Mouse (Mus musculus): ENCODE measurements around the gene Skor1.

DNA sequence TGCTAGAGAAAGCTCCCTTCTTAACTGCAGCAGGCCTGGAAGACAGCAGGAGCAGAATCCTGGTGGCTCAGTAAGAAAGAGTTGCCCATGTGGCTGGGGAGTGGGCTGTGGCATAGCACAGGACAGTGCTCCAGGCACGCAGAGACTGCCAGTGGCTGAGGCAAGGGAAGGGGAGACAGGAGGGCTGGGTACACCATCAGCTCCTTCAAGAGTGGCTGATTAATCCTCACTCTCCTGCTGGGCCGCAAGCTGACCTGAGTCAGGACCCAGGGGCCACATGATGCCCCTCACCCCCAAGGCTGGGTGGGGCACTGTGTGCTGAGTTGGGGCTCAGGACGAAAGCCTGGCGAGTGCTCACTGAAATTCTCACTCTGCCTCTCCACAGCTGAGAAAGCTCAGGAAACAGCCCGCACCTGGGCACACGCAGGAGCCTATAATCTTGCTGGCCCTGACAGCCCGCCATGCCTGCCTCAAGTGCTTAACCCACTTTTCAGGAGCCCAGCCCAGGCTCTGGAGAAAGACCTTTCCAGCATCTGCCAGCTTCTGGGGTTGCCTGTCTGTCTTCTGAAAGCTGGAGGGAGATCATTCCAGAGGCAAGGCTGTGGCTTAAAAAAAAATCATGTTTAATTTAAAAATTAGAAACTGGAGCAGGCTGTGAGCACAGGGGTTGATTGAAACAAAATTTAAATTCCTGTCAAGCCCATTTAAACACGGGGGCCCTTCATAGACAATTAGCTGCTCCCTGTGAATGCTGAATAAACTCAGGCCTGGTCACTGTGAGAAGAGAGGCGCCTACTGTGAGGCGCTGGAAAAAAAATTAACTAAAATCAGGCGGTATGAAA, 32.8 kb upstream of the Skor1 start:
- TF ChIP-seq CTCF (IDR thresholded peaks at IDR 0.05; ENCODE audit: low read depth, low read length) = no peak
- no peak for TF ChIP-seq POLR2A (IDR thresholded peaks at IDR 0.05; ENCODE audit: borderline replicate concordance, low read depth, low read length)

Data from bone marrow macrophage, adult 2 months (primary cell).